Mouse (Mus musculus) forebrain, postnatal 0 days (tissue): ENCODE measurements around the gene Cpne4. TPM values are rescaled to one million over a fixed set of nuclear protein-coding genes. Genes with fewer than 3 reads are reported as not detected.

Experiments
- ATAC-seq: fragments of 200-750 bp; cut with Nextera tagmentation; 2 replicates; pipeline ENCODE4 v1.8.0; 2017; ENCODE audit warnings: mild to moderate bottlenecking, moderate library complexity
- DNase-seq: peaks from one replicate; pipeline ENCODE4 v3.0.0-alpha.2; 2015
- H3K27ac ChIP-seq: fragments of 300-500 bp; sonication (generic); 2 replicates; pipeline ENCODE4 v1.5.1; 2014; ENCODE audit warnings: low read depth, mild to moderate bottlenecking, antibody characterized with exemption, low read length, moderate library complexity, mixed read lengths
- H3K27me3 ChIP-seq: fragments of 300-500 bp; sonication (generic); 2 replicates; pipeline ENCODE4 v1.6.1; 2014; ENCODE audit warnings: mild to moderate bottlenecking, low read length, mixed read lengths; ENCODE audit not compliant: insufficient read depth
- H3K36me3 ChIP-seq: fragments of 300-500 bp; sonication (generic); 2 replicates; pipeline ENCODE4 v1.6.1; 2014; ENCODE audit warnings: mild to moderate bottlenecking, moderate library complexity; ENCODE audit not compliant: insufficient read depth
- H3K4me1 ChIP-seq: fragments of 300-500 bp; sonication (generic); 2 replicates; pipeline ENCODE4 v1.6.1; 2014; ENCODE audit warnings: antibody characterized with exemption; ENCODE audit not compliant: insufficient read depth
- H3K4me2 ChIP-seq: fragments of 300-500 bp; sonication (generic); 2 replicates; pipeline ENCODE4 v1.6.1; 2014; ENCODE audit warnings: low read depth, mild to moderate bottlenecking, moderate library complexity
- H3K4me3 ChIP-seq: fragments of 300-500 bp; sonication (generic); 2 replicates; pipeline ENCODE4 v1.5.1; 2014; ENCODE audit warnings: low read depth, low read length, mixed read lengths
- H3K9ac ChIP-seq: fragments of 300-500 bp; sonication (generic); 2 replicates; pipeline ENCODE4 v1.6.1; 2014; ENCODE audit warnings: mild to moderate bottlenecking
- H3K9me3 ChIP-seq: fragments of 300-500 bp; sonication (generic); 2 replicates; pipeline ENCODE4 v1.6.1; 2016; ENCODE audit warnings: low read length
- CTCF ChIP-seq: sonication (generic); IDR thresholded peaks from 2 replicates; pipeline ENCODE4 v1.5.1; 2016; ENCODE audit warnings: antibody characterized with exemption, control low read depth, low read depth
- WGBS: fragments of 180-500 bp; shearing (Covaris S2); extraction: QIAGEN DNeasy Blood & Tissue Kit; methylation state at CpG from one replicate; pipeline ENCODE4 v1.1.7; 2014; 5-methylcytosine and 5-hydroxymethylcytosine counted together
- polyA plus RNA-seq: library from polyadenylated mRNA; unstranded; fragments of >200 nt; fragmentation: Nextera tagmentation; extraction: Ambion mirVana; gene quantifications from 2 replicates; pipeline ENCODE4 v1.2.1, GENCODE M21; 2015
- total RNA-seq: library from RNA; depleted of rRNA; stranded (reverse); fragments of >200 nt; gene quantifications from 2 replicates; pipeline ENCODE4 v1.2.3, GENCODE M21; 2014; rRNA removed

Gene Cpne4
- total RNA-seq (42.8 and 47.8 TPM in 2 replicates), polyA plus RNA-seq (48.5 and 70.4 TPM in 2 replicates)

DNA sequence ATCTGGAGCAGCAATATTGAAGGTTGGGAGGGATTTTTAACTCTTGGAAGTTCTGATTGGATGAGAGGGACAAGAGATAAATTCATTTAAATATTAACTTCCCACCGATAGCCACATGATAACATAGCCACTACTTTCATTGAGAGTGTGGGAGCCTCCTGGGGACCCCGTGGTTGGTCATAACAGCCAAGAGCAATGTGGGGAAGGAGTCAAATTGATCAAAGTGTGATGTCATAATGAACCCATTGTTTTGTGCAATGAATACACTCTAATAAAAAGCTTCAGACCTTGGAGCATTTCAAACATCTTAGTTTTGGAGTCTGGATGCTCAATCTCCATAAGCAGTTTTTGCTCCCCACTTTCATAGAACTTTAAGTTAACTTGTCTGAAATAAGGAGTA lies at the start of gene Cpne4:
Cpne4 (plus strand) TSS at position 301 of the 400 bp plus-strand sequence.
- DNase-seq, result no peak
- no peaks in the 10 kb centered on the region for H3K27me3 ChIP-seq
- ATAC-seq, result no peak
- WGBS, result 81% methylated on average over 2 of the region's 2 CpGs
- no peak for TF ChIP-seq CTCF
- H3K9ac ChIP-seq, result no peak within 1 kb of the TSS
- no peaks in the 10 kb centered on the region for H3K36me3 ChIP-seq
- H3K4me2 ChIP-seq, result no peak within 1 kb of the TSS
- no peak within 1 kb of the TSS for H3K27ac ChIP-seq
- no peaks in the 10 kb centered on the region for H3K9me3 ChIP-seq
- H3K4me3 ChIP-seq, result no peak within 1 kb of the TSS
- no peaks in the 10 kb centered on the region for H3K4me1 ChIP-seq

- no peaks in the 10 kb centered on the region for H3K27me3 ChIP-seq
- TF ChIP-seq CTCF, result no peak
- no peaks in the 10 kb centered on the region for H3K36me3 ChIP-seq
- no peaks in the 10 kb centered on the region for H3K9me3 ChIP-seq
- 80% methylated on average over 6 of the region's 6 CpGs for WGBS
- H3K9ac ChIP-seq, result no peak overlapping the region
- no peaks in the 10 kb centered on the region for H3K4me1 ChIP-seq
- no peak for ATAC-seq
- no peak overlapping the region for H3K4me3 ChIP-seq
- H3K27ac ChIP-seq, result no peak overlapping the region
- DNase-seq, result no peak
- no peak overlapping the region for H3K4me2 ChIP-seq
These were observed 31.9 kb upstream of the Cpne4 start for GRCm38 (mm10) chr9:104515187-104515586.

- DNase-seq (no peak), ATAC-seq (no peak)
- H3K9me3 ChIP-seq, result no peaks in the 10 kb centered on the region
- no peak overlapping the region for H3K4me2 ChIP-seq
- H3K4me3 ChIP-seq, result no peak overlapping the region
- H3K27ac ChIP-seq, result no peak overlapping the region
- no peak overlapping the region for H3K9ac ChIP-seq
- 52% methylated on average over 6 of the region's 6 CpGs for WGBS
- TF ChIP-seq CTCF, result peak; percentile 33; the same call in 1 of the 2 replicates
- no peaks in the 10 kb centered on the region for H3K36me3 ChIP-seq
- H3K27me3 ChIP-seq, result no peaks in the 10 kb centered on the region
- no peaks in the 10 kb centered on the region for H3K4me1 ChIP-seq
These were observed 11.6 kb upstream of the Cpne4 start for GRCm38 (mm10) chr9:104535508-104535907.

DNA sequence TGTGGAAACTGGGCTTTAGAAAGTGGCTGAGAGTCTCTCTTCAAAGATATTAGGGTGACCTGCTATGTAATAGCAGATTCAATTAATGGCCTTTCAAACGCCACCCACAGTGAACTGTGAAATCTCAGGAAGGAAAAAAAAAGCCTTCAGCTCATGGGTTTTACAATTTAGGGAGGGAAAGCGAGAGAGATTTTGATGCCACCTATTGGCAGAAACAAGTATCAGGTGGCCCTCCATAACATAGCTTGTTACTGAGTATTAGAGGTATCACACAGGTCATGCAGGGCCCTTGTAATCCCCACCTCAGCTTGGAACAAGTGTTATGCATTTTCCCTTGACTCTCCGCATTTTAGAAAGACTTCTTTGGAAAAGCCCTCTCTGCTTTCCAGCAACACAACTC lies 18.7 kb downstream of the Cpne4 start:
- 35% methylated on average over 3 of the region's 3 CpGs for WGBS
- Histone ChIP-seq H3K27me3 (no peaks in the 10 kb centered on the region), H3K9me3 (no peaks in the 10 kb centered on the region), H3K4me1 (no peaks in the 10 kb centered on the region), H3K9ac (no peak overlapping the region), H3K4me2 (no peak overlapping the region), H3K27ac (no peak overlapping the region), H3K36me3 (no peaks in the 10 kb centered on the region), H3K4me3 (no peak overlapping the region)
- DNase-seq, result peak; percentile 47
- peak; percentile 58 for TF ChIP-seq CTCF
- ATAC-seq, result no peak

DNA sequence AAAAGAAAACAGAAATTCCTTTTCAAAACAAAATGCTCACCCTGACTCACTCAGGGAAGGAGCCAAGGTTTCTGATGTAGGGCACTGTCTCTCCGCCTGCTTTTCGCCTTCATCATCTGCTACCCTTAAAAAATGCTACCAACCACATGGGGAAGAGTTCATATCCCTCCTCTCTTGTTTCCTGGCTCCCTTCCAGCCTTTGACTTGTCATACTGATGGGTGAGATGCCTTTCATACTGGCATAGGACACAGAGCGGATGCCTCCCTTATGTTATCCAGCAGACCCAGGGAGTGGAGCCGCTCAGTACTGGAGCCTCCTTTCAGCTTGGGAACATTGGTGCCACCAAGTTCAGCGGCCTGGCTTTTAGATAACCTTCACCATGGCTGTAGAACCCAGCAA lies 19.4 kb downstream of the Cpne4 start:
- ATAC-seq (peak; percentile 47), DNase-seq (peak; percentile 42)
- H3K36me3 ChIP-seq, result no peaks in the 10 kb centered on the region
- H3K4me3 ChIP-seq, result no peak overlapping the region
- no peak overlapping the region for H3K4me2 ChIP-seq
- 62% methylated on average over 5 of the region's 5 CpGs for WGBS
- TF ChIP-seq CTCF, result no peak
- no peaks in the 10 kb centered on the region for H3K27me3 ChIP-seq
- H3K9me3 ChIP-seq, result no peaks in the 10 kb centered on the region
- H3K9ac ChIP-seq, result no peak overlapping the region
- H3K27ac ChIP-seq, result no peak overlapping the region
- H3K4me1 ChIP-seq, result no peaks in the 10 kb centered on the region

- Histone ChIP-seq H3K9ac (no peak overlapping the region), H3K9me3 (no peaks in the 10 kb centered on the region), H3K4me1 (no peaks in the 10 kb centered on the region), H3K36me3 (no peaks in the 10 kb centered on the region), H3K4me2 (no peak overlapping the region), H3K4me3 (no peak overlapping the region), H3K27ac (no peak overlapping the region), H3K27me3 (no peaks in the 10 kb centered on the region)
- WGBS, result 53% methylated on average over 7 of the region's 7 CpGs
- TF ChIP-seq CTCF, result no peak
- ATAC-seq, result no peak
- no peak for DNase-seq
These were observed 20.0 kb downstream of the Cpne4 start for GRCm38 (mm10) chr9:104567096-104567495.

DNA sequence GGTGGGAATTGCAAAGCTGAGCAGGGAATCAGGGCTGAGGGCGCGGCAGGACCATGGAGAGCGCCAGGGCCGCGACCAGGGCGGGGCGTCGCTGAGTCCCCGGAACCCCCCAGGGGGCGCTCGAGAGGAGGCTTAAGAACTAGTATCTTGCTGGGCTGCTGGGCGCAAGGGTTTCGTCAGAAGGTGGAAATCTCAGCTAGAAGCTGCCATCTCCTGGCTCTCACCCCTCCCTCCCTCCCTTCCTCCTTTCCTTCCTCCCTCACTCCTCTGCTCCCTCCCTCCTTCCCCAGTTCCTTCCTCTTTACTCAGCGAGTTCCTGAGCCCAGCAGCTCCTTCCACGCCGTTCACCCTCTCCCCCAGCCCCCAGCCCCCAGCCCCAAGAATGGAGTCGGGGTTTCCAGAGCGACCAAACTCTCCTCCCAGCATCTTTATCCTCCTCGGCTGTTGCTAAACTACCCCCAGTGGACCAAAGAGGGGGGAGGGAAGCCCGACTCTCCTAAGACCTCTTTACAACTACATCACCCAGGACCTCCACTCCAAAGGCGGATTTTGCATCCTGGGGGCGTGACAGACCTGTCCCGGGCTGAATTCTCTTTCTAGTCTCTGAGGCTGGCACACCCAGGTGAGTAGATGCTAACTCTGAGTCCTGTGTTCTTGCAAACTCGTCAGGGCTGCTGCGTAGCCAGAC lies 22.5 kb downstream of the Cpne4 start:
- Histone ChIP-seq H3K27me3 (no peaks in the 10 kb centered on the region), H3K27ac (no peak overlapping the region), H3K36me3 (no peaks in the 10 kb centered on the region), H3K4me3 (peak overlapping the region; percentile 39), H3K9me3 (no peaks in the 10 kb centered on the region), H3K4me2 (peak overlapping the region; percentile 61), H3K4me1 (no peaks in the 10 kb centered on the region), H3K9ac (peak overlapping the region; percentile 44; the same call in 1 of the 2 replicates)
- ATAC-seq, result peak; percentile 82
- DNase-seq, result peak; percentile 81
- WGBS, result under 1% methylated on average over 25 of the region's 25 CpGs
- peak; percentile 74 for TF ChIP-seq CTCF
